Mouse (Mus musculus) limb, embryonic 14.5 days (tissue): ENCODE measurements around the gene Prss53. TPM values are rescaled to one million over a fixed set of nuclear protein-coding genes. Genes with fewer than 3 reads are reported as not detected.

Source experiments
- ATAC-seq: fragments of 200-750 bp; cut with Nextera tagmentation; 2 replicates; pipeline ENCODE4 v1.8.0; 2017; ENCODE audit warnings: low read depth, moderate number of reproducible peaks, moderate TSS enrichment; ENCODE audit not compliant: low FRiP score
- DNase-seq: peaks from one replicate; pipeline ENCODE4 v3.0.0-alpha.2; 2015; ENCODE audit warnings: low spot score
- H3K27ac ChIP-seq: fragments of 300-500 bp; sonication (generic); replicated peaks from 2 replicates; pipeline ENCODE4 v1.5.1; 2014; ENCODE audit warnings: low read depth, mild to moderate bottlenecking, low read length, moderate library complexity, mixed read lengths
- H3K27me3 ChIP-seq: fragments of 300-500 bp; sonication (generic); 2 replicates; pipeline ENCODE4 v1.6.1; 2014; ENCODE audit warnings: low read length, mixed read lengths; ENCODE audit not compliant: control insufficient read depth, insufficient read depth
- H3K36me3 ChIP-seq: fragments of 300-500 bp; sonication (generic); 2 replicates; pipeline ENCODE4 v1.6.1; 2014; ENCODE audit warnings: mild to moderate bottlenecking, low read length, moderate library complexity, mixed read lengths; ENCODE audit not compliant: control insufficient read depth, insufficient read depth
- H3K4me1 ChIP-seq: fragments of 300-500 bp; sonication (generic); 2 replicates; pipeline ENCODE4 v1.6.1; 2014; ENCODE audit warnings: antibody characterized with exemption, low read length, mixed read lengths; ENCODE audit not compliant: control insufficient read depth, insufficient read depth
- H3K4me2 ChIP-seq: fragments of 300-500 bp; sonication (generic); replicated peaks from 2 replicates; pipeline ENCODE4 v1.6.1; 2014; ENCODE audit warnings: low read depth, mild to moderate bottlenecking, low read length, moderate library complexity; ENCODE audit not compliant: severe bottlenecking
- H3K4me3 ChIP-seq: fragments of 300-500 bp; sonication (generic); replicated peaks from 2 replicates; pipeline ENCODE4 v1.5.1; 2014; ENCODE audit warnings: low read length
- H3K9ac ChIP-seq: fragments of 300-500 bp; sonication (generic); 2 replicates; pipeline ENCODE4 v1.6.1; 2014; ENCODE audit warnings: mild to moderate bottlenecking, low read depth, low read length, moderate library complexity; ENCODE audit not compliant: severe bottlenecking
- H3K9me3 ChIP-seq: fragments of 300-500 bp; sonication (generic); 2 replicates; pipeline ENCODE4 v1.6.1; 2016; ENCODE audit warnings: low read length; ENCODE audit not compliant: control insufficient read depth
- POLR2A ChIP-seq: fragments of 200-500 bp; IDR thresholded peaks from 2 replicates; pipeline ENCODE4 v1.8.0; 2012; ENCODE audit warnings: inconsistent platforms, mild to moderate bottlenecking, moderate library complexity, borderline replicate concordance; ENCODE audit not compliant: insufficient read depth, insufficient read length; ENCODE audit errors: extremely low read depth
- WGBS: fragments of 180-500 bp; shearing (Covaris S2); extraction: QIAGEN DNeasy Blood & Tissue Kit; methylation state at CpG from one replicate; pipeline ENCODE4 v1.1.7; 2014; 5-methylcytosine and 5-hydroxymethylcytosine counted together
- polyA plus RNA-seq, 2 experiments: library from polyadenylated mRNA; depleted of rRNA in 1 of 2; stranded (reverse) in 1 of 2; unstranded in 1 of 2; fragments of >200 nt; fragmentation: Nextera tagmentation in 1 of 2; extraction: Ambion mirVana in 1 of 2; gene quantifications; 2 replicates each; pipeline versions ENCODE4 v1.2.1 to v1.2.3; 2012 to 2014

The Prss53 gene
- polyA plus RNA-seq, 2 experiments = 1.3 to 6.9 TPM

DNA sequence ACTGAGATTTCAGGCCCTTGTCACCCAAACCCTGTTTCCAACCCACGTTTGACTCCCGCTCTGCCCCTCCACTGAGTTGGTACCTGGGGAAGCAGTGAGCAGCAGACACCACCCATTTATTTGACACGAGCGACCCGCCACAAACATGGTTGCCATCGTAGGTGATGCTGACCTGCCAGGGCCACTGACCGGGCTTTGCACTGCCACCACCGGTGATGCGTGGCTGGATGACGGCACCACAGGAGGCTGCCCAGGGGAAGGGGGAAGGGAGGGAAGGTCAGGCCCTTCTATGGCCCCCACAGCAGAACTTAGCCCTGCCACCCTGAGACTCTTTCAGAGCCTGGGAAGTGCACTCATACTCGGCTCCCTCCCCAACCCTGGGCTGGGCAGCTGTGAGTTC, 37.0 kb upstream of the Prss53 start:
- H3K9ac ChIP-seq = no peak overlapping the region
- H3K4me3 ChIP-seq = no peak overlapping the region
- H3K27ac ChIP-seq = no peak overlapping the region
- no peak overlapping the region for H3K4me2 ChIP-seq
- H3K36me3 ChIP-seq = peaks cover 24% of the 10 kb centered on the region
- no peaks in the 10 kb centered on the region for H3K9me3 ChIP-seq
- peaks cover 12% of the 10 kb centered on the region for H3K27me3 ChIP-seq
- ATAC-seq (no peak), DNase-seq (no peak)
- 78% methylated on average over 11 of the region's 11 CpGs for WGBS
- no peak for TF ChIP-seq POLR2A
- H3K4me1 ChIP-seq = peaks cover 11% of the 10 kb centered on the region

DNA sequence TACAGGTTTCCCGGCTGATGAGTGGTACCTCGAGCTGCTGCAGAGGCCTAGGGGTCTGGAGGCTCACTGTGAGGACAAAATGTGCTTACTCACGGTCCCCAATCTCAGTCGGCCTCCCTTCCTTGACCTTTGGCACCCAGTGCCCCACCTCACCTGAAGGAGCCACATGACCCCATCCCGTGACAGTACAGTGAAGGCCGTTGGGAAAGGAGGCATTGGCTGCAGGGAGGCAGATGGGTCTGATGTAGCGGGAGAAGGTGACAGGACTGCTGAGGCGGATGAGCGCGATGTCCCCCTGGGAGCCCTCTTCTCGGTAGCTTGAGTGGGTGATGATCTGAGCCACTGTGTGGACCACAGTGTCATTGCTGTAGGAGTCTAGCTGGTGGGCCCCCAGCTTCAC, 36.1 kb upstream of the Prss53 start:
- Histone ChIP-seq H3K36me3 (peaks cover 32% of the 10 kb centered on the region), H3K4me3 (no peak overlapping the region), H3K27ac (no peak overlapping the region), H3K9ac (no peak overlapping the region), H3K4me2 (no peak overlapping the region), H3K4me1 (peaks cover 11% of the 10 kb centered on the region), H3K27me3 (peaks cover 12% of the 10 kb centered on the region), H3K9me3 (no peaks in the 10 kb centered on the region)
- no peak for ATAC-seq
- DNase-seq = no peak
- no peak for TF ChIP-seq POLR2A
- 80% methylated on average over 11 of the region's 11 CpGs for WGBS

DNA sequence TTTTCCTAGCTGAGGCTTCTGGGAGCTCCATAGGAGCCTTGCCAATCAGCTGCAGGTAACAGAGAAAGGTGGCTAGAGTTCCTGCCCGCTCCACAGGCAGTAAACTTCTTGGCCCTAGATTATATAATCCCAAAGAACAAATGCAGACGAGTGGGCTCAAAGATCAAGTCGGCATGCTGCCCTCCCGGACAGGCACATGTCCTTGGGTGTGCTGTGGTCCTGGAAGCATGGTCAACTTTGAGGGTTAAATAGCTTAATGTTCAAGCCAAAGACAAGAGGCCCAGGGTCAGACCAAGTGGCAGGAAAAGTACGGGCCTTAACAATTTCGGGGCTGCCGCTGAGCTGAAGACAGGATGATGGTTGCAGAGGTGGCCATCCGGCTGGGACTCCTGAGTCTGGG, 35.3 kb upstream of the Prss53 start:
- ATAC-seq (no peak), DNase-seq (no peak)
- Histone ChIP-seq H3K4me2 (no peak overlapping the region), H3K4me1 (peaks cover 11% of the 10 kb centered on the region), H3K9me3 (no peaks in the 10 kb centered on the region), H3K27ac (no peak overlapping the region), H3K4me3 (no peak overlapping the region), H3K27me3 (peaks cover 12% of the 10 kb centered on the region), H3K36me3 (peaks cover 34% of the 10 kb centered on the region), H3K9ac (no peak overlapping the region)
- 89% methylated on average over 8 of the region's 8 CpGs for WGBS
- no peak for TF ChIP-seq POLR2A

DNA sequence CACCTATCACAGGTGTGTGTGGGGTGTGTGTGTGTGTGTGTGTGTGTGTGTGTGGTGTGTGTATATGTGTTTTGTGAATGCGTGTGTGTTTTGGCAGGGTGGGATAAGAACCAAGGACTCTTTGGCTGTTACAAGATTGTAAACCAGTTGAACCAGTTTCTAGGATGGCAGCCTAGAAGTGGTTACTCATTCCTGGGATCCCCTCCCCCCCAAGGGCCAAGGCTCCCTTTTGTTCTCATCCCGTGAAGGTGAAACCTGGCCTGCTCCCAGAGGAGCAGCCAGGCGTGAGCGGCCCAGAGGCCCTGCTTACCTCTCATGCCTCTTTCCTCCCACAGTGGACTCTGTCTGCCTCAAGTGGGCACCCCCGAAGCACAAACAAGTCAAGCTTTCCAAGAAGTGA, 34.5 kb upstream of the Prss53 start:
- Histone ChIP-seq H3K9me3 (no peaks in the 10 kb centered on the region), H3K27me3 (peaks cover 10% of the 10 kb centered on the region), H3K4me3 (no peak overlapping the region), H3K27ac (no peak overlapping the region), H3K36me3 (peaks cover 38% of the 10 kb centered on the region), H3K4me2 (no peak overlapping the region), H3K4me1 (peaks cover 11% of the 10 kb centered on the region), H3K9ac (no peak overlapping the region)
- no peak for ATAC-seq
- no peak for TF ChIP-seq POLR2A
- peak; percentile 30 for DNase-seq
- 69% methylated on average over 5 of the region's 5 CpGs for WGBS

GRCm38 (mm10) chr7:127923714-127924113, 32.9 kb upstream of the Prss53 start:
- ATAC-seq (no peak), DNase-seq (no peak)
- no peak overlapping the region for H3K4me2 ChIP-seq
- no peaks in the 10 kb centered on the region for H3K9me3 ChIP-seq
- H3K4me3 ChIP-seq = no peak overlapping the region
- no peak for TF ChIP-seq POLR2A
- peaks cover 2% of the 10 kb centered on the region; the same call in 1 of the 2 replicates for H3K27me3 ChIP-seq
- 0 out of 2 replicates have a peak, but pooled peaks cover 2% of the 10 kb centered on the region for H3K4me1 ChIP-seq
- H3K27ac ChIP-seq = no peak overlapping the region
- H3K36me3 ChIP-seq = peaks cover 38% of the 10 kb centered on the region
- 92% methylated on average over 5 of the region's 5 CpGs for WGBS
- H3K9ac ChIP-seq = no peak overlapping the region

DNA sequence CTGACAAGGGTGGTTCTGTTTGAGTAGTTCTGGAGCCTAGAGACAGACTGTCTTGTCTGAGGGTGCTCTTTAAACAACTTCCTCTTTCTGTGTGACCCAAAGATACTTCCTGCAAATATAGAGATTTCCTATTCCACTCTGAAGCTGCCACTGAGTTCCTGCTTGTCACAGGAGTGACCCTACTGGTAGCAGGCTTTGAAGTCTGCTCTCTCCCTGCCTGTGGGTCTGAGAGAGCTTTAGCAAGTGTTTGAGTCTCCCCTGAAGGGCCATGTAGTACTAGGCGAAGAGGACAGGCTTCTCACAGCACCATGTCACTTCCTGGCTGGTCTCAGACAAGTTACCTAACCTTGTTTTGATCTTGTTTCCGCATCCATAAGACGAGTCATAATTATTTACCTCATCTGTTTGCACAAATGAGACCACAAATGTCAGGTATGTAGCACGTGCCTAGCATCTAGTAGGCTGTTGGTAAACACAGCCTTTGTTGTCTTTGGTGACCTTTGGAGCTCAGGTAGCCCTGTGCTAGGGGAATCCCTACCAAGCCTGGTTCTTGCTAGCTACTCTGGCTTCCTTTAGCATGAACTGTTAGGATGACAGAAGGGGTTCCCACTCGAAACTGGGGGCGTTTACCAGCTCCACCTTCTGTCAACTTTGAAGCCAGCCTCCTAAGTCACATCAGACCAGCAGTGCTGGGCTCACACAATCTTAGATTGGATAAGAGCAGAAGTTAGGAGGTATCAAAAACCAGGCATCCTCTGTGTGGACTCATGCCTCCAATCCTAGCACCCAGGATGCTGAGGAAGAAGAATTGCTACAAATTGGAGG, 31.9 kb upstream of the Prss53 start:
- Histone ChIP-seq H3K36me3 (peaks cover 45% of the 10 kb centered on the region), H3K27ac (no peak overlapping the region), H3K4me1 (no peaks in the 10 kb centered on the region), H3K9me3 (no peaks in the 10 kb centered on the region), H3K4me3 (no peak overlapping the region), H3K27me3 (no peaks in the 10 kb centered on the region), H3K9ac (no peak overlapping the region), H3K4me2 (no peak overlapping the region)
- ATAC-seq (no peak), DNase-seq (no peak)
- WGBS = 76% methylated on average over 6 of the region's 6 CpGs
- no peak for TF ChIP-seq POLR2A
